Mouse (Mus musculus) heart, postnatal 14 days (tissue): ENCODE measurements around the gene Nos2. TPM values are rescaled to one million over a fixed set of nuclear protein-coding genes. Genes with fewer than 3 reads are reported as not detected.

ENCODE experiments used
- DNase-seq, 2 experiments: peaks; one replicate each; pipeline ENCODE4 v3.0.0; 2021 to 2022
- intact Hi-C: fragments of 180-260 bp; cut with DNase I; formaldehyde crosslinking; loops from one replicate; pipeline ENCODE4 v1.15.1; 2025
- long read RNA-seq, 2 experiments: library from polyadenylated mRNA; stranded (forward); transcript quantifications; one replicate each; pipeline ENCODE4 v2.0.0; 2021
- total RNA-seq, 2 experiments: library from RNA; stranded (reverse); gene quantifications; 2 replicates each; pipeline ENCODE4 v1.2.3; 2021

Nos2 gene
- 1 to 10 TPM; 6.6 TPM for total RNA-seq
- long read RNA-seq, experiment 1, transcript Nos2-203 (26 exons, 3,429 nt): major isoform, 16 of 20 reads
- long read RNA-seq, experiment 1, partial matches to known transcripts: 3 of 20 reads
- long read RNA-seq, experiment 1, other reads (novel, unspliced or antisense): 1 of 20 reads
- long read RNA-seq, experiment 2, transcript Nos2-203 (26 exons, 3,429 nt): major isoform, 15 of 22 reads
- long read RNA-seq, experiment 2, partial matches to known transcripts: 4 of 22 reads
- long read RNA-seq, experiment 2, other reads (novel, unspliced or antisense): 3 of 22 reads

GRCm38 (mm10) chr11:78920411-78920939 is at the start of gene Nos2:
TSS of gene Nos2 (plus strand) at chr11:78920787.
- DNase-seq: no peak
- intact Hi-C loops: no loop called here

- intact Hi-C loops: no loop called here
- no peak for DNase-seq
Measured at GRCm38 (mm10) chr11:78870891-78871290, 49.7 kb upstream of the Nos2 start.

- intact Hi-C loops: no loop called here
- DNase-seq: no peak
Measured at GRCm38 (mm10) chr11:78872782-78873181, 47.8 kb upstream of the Nos2 start.

DNA sequence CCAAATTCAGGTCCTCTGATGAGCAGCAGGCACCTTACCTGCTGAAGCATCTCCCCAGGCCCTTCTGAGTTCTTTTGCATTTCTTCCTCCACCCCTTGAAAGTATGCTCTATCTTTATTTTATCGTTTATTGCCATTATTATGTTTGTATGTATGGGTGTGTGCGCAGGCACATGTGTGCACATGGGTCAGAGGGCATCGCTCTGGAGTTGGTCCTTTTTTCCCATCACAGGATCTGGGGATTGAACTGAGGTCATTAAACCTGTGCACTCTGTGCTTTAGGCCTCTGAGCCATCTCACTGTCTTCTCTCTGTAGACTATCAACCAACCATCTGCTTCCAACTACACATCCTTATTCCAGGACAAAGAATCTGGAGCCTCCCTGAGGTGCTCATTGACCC is 40.9 kb upstream of the Nos2 start:
- intact Hi-C loops: no loop called here
- no peak for DNase-seq

DNA sequence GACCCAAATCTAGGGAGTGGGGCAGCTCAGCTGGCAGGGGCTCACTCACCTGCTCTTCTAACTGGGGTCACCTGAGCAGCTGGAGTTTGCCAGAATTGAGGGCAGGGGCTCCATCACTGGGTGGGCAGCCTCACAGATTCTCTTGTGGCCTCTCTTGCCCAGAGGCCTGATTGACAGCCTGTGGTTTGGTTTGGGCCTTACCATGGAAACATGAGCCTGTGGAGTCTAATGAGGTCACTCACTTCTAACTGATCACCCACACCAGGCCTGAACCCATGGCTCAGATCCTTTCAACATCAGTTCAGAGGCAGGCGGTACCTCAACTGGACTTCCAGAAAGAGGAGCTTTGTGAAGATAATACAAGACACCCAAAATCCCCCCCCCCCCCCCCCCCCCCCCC is 33.9 kb upstream of the Nos2 start:
- DNase-seq: no peak
- intact Hi-C loops: no loop called here

DNA sequence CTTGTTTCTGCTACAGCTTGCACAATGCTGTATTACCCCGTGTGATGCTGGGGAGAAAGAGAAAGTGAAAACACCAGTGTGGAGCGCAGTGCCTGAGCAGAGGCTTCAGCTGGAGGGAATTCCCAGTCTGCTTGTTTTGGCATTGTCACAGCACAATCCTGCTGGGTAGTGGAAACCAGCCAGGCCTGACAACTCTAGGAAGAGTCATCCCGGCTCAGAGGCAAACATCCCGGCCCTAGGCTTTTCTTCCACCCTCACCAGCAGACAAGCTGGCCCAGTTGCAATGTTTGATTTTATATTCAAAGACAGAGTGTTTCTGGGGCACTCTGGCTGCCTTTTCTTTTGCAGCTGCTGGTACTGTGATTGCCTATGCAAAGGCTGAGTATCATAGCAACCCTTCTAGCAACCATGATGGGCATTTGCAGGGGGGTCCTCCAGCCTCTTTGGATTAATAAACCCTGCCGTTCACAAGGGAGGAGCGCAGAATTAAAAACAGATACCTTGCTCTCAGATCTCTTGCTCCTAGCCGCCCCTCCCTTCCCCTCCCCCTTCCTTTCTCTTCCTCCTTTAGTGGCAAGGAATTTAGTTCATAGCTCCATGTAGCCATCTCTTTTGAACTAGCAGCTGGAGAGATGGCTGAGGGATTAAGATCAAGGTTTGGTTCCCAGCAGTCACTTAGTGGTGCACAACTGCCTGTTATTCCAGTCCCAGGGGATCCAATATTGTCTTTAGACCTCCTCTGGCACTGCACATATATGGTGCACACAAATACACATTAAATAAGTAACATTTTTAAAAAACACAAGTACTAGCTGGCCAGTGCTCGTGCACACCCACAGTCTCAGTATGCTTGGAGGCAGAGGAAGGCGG is 33.2 kb upstream of the Nos2 start:
- DNase-seq: peak; percentile 72 to 84
- intact Hi-C loops: no loop called here

DNA sequence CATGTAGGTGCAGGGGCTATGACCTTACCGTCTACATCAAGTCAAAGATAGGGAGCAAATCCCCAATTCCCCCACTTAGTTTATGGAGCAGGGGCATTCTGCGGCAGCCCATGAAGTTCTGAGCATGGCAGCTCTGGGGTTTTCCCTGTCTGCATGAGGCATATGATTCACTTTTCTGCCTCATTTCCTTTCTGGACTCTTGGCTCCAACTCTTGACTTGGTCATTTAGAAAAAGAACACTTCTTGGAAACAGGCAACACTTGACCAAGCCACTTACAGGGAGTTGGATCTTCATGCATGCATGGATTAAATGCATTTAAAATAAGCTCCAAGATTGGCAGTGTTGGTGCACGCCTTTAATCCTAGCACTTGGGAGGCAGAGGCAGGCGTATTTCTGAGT is 31.4 kb upstream of the Nos2 start:
- intact Hi-C loops: no loop called here
- no peak for DNase-seq

DNA sequence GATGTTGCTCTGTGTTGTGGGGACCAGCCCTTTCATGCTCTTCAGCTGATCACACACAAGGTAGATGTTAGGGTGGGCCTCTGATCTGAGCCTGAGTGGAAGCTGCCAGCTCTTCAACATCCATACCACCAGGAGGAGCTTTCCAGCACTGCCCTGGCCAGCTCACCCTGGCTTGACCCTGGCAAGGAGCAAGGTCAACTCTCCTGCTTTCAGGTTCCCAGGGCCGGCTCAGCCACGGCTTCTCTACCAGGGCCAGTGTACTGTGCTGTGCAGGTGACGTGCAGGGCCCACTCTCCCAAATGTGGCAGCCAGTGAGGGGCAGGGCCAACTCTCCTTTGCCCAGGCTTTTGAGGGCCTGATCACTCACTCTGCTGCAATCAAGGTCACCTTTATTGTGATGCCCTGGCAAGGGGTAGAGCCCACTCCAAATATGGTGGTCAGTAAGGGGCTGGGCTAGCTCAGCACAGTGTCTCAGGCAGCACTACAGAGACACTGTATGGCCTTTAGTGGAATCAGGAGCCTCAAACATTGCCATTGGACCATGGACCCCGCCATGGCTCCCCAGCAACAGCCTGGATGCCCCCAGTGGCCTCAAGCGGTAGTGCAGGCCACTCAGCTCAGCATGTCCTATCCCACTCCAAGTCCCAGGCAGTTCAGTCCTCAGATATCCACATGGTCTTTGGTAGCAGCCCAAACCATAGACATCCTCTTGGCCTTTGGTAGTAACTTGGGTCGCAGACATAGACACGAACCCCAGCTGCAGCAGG is 24.0 kb upstream of the Nos2 start:
- intact Hi-C loops: no loop called here
- DNase-seq: peak; percentile 25 to 35

GRCm38 (mm10) chr11:78915473-78915872 is 5.1 kb upstream of the Nos2 start:
- DNase-seq: no peak
- intact Hi-C loops: no loop called here

DNA sequence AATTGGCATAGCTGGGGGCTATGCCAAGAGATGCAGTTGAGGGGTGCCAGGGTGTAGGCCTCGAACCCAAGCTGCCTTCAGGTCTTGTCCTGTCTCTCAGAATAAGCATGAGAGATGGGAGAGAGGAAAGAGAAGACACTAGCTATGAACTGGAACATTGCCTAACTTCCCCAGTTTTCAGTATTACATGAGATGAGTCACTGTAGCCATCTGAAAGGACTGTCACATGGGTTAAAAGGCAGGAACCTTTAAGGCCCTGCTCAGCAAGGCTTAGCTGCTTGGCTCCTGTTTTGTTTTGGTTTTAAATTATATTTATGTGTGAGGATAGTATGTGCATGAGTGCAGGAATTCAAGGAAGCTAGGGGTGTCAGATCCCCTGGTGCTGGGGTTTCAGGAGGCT is 4.2 kb upstream of the Nos2 start:
- intact Hi-C loops: no loop called here
- no peak for DNase-seq

GRCm38 (mm10) chr11:78919745-78920144 is 842 bp upstream of the Nos2 start:
- no peak for DNase-seq
- intact Hi-C loops: no loop called here

DNA sequence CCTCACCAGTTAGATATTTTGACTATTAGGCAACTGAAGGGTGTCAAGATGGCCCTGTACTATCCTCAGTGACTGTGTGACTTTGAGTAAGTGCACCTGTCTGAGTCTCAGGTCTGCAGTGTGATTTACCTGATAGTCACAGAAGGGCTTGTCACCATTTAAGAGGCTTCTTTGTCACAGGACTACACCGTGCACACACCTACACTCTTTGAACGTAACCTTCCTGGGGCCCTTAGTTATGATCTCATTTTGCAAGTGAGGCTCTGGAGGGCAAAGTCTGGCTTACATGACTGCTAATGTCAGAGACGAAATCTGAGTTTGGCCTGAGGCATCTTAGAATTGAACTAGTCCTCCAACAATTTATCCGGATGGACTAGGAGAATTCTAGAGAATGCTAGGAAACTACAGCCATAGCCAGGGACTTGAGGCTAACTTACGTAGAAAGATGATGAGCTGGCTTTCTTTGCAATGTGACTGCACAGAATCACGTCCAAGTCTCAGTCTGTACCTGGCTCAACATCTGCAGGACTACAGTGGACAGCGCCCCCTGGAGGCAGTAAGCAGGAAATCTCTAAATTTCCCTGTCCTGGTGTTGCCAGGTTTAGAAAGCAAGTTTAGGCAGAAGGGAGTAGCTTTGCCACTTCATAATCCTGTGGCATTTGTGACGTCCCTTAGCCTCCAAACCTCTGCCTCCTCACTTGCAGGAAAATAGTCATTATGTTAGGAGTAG is 2.3 kb downstream of the Nos2 start:
- DNase-seq: peak; percentile 40 to 61
- intact Hi-C loops: loop anchor here (1.0 to 2.0 kb wide), 2 partner anchors 34 to 67 kb away; no protein-coding TSS in a partner anchor

GRCm38 (mm10) chr11:78924111-78924510 is 3.5 kb downstream of the Nos2 start:
- intact Hi-C loops: no loop called here

GRCm38 (mm10) chr11:78924916-78925315 is 4.3 kb downstream of the Nos2 start:
- intact Hi-C loops: no loop called here
- DNase-seq: peak; percentile 58 to 59

More at GRCm38 (mm10) chr11:78924111-78924510, 3.5 kb downstream of the Nos2 start:
- DNase-seq: no peak

- peak; percentile 78 to 85 for DNase-seq
- intact Hi-C loops: no loop called here
Measured at GRCm38 (mm10) chr11:78929345-78929744, 8.8 kb downstream of the Nos2 start.

- intact Hi-C loops: no loop called here
- DNase-seq: no peak
Measured at GRCm38 (mm10) chr11:78934307-78934706, 13.7 kb downstream of the Nos2 start.

DNA sequence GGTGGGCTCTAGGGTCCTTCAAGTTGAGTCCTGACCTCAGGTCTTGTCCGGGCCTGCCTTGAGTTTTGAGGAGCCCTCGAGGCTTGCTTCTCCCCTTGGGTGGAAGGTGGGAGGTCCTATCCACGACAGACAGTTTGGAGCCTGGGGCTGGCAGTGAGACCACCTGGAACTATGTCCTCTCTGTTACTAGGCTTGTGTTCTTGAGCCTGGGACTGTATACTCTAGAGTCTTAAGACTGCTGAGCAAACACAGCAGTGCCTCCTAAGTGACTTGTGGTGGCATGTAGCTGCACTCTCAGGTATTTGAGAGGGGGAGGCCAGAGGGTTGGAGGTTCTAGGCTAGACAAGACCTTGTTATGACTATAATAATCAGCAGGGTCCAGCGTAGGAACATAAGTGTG is 14.1 kb downstream of the Nos2 start:
- DNase-seq: no peak
- intact Hi-C loops: no loop called here

DNA sequence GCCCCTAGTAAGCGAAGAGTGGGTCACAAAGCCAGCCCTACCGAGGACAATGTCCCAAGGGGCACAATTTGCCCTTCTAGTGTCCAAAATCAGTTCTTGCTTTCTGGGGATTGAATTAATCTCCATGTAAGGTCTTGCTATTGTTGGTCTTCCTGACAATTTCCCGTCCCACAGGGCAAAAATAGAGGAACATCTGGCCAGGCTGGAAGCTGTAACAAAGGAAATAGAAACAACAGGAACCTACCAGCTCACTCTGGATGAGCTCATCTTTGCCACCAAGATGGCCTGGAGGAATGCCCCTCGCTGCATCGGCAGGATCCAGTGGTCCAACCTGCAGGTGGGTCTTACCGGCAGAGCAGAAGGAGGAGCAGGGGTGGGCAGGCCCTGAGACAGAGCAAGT is 14.6 kb downstream of the Nos2 start:
- DNase-seq: peak in 1 of 2 experiments; percentile 8
- intact Hi-C loops: no loop called here

DNA sequence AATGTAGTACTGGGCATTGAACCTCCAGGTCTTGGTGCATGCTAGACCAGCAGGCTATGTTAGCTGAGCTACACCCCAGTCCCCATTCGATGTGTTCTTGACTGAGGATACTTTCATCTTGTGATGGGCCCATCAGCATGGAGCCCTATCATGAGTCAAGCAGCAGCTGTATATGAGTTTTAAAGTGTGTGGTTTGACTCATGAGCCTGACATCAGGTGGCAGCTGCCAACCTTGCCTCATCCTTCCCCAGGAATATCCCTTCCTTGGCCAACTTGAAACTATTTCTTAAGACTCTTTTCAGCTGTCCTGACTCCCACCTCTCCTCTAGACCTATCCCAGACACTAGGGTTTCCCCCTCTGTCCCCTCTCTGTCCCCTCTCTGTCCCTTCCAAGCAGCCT is 22.5 kb downstream of the Nos2 start:
- intact Hi-C loops: no loop called here

DNA sequence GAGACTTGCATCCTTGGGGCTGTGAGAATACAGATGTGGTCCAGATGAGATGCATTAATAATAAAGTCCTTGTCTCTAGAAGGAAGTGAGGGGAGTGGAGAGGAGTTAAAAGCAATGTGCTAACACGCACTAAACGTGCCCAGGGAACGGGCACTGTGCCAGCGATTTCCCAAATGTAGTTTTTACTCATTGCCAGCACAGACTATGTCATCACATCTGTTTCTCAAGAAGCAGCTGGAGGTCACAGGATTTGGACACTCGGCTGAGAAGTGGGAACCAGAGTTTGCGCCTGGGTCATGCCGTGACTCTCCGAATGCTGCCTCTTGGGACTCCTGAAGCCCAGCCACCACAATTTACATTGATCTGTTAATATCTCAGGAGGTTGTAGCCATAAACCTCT is 29.8 kb downstream of the Nos2 start:
- no peak for DNase-seq
- intact Hi-C loops: loop anchor here (10.0 kb wide), 1 partner anchor 466 kb away; no protein-coding TSS in a partner anchor

More for the DNA sequence above, 22.5 kb downstream of the Nos2 start:
- no peak for DNase-seq
